Mouse (Mus musculus) olfactory bulb, adult 2 months (tissue): ENCODE measurements around the gene Emc9.

Experiments
- CTCF ChIP-seq: fragments of 200-500 bp; IDR thresholded peaks from 2 replicates; pipeline ENCODE4 v1.5.1; 2012; ENCODE audit warnings: low read depth, mild to moderate bottlenecking, low read length, moderate library complexity; ENCODE audit not compliant: insufficient read depth
- POLR2A ChIP-seq: fragments of 200-500 bp; IDR thresholded peaks from 2 replicates; pipeline ENCODE4 v1.6.1; 2012; ENCODE audit warnings: mild to moderate bottlenecking, low read depth, low read length, moderate library complexity; ENCODE audit not compliant: insufficient read depth

GRCm38 (mm10) chr14:55544334-55544733 is 40.8 kb downstream of the Emc9 start:
- no peak for TF ChIP-seq CTCF
- TF ChIP-seq POLR2A, result no peak
